Mouse (Mus musculus): Measurements from ENCODE around the gene Myh7b.
A peak's percentile ranks its signal among the peaks of the same experiment; 100 is the strongest.

Myh7b gene

GRCm38 (mm10) chr2:155633731-155634130 lies 22.7 kb downstream of the Myh7b start:
- DNase-seq (ENCODE audit: low read depth, low spot score): no peak

GRCm38 (mm10) chr2:155634562-155634961 lies 23.6 kb downstream of the Myh7b start:
- DNase-seq (ENCODE audit: low read depth, low spot score): no peak

GRCm38 (mm10) chr2:155635961-155636360 lies 24.9 kb downstream of the Myh7b start:
- no peak for DNase-seq (ENCODE audit: low read depth, low spot score)

DNA sequence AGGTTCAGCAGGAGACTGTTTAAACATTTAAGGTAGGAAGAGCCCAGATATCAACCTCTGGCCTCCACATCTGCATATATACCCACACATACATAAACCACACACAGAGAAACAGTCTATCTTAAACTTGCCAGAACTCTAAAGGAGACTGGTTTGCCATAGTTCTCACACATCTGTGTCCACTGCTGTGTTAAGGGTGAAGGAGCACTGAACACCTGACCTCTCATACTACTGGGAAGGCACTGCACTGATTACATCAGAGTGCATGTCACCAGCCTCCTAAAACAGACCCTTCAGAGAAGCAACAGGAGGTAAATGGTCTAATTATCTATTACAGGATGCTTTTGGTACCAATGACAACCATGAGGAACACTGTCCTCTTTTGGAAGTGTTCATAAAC lies 25.9 kb downstream of the Myh7b start:
- no peak for DNase-seq (ENCODE audit: low read depth, low spot score)

DNA sequence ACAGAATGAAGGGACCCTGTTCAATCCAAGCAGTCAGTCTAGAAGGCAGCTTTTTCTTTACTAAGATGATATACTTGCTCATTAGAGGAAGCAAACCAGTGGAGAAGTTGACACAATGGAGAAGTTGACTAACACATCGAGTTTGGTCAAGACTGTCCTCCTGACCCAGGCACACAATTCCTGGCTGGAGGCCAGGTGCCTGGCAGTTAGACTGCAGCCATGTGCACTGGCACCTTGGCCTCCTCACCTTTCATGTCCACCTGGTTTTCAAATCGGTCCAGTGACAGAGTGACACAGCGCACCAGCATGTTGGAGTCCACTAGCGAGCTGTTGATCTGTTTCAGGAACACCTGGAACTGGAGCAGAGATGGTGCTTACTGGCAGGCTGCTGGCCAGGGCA lies 26.4 kb downstream of the Myh7b start:
- DNase-seq (ENCODE audit: low read depth, low spot score): no peak

DNA sequence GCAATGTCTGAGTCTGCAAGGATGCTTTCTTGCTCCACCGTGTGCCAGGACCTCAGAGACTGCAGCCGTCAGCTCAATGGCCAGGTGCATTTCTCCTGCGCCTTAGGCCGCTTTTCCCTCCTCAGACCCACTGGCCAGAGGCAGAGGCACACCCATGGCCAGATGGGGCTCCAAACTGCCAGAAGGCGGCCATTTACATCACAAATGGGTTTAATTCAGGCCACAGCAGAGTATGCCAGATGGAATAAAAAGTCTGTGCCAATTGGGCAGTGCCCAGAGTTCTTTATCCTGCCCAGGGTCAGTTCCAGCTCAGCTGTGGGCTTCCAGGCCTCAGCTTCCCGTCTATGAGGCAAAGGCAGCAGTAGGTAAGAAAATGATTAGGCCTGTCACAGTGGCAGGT lies 29.6 kb downstream of the Myh7b start:
- no peak for DNase-seq (ENCODE audit: low read depth, low spot score)

DNA sequence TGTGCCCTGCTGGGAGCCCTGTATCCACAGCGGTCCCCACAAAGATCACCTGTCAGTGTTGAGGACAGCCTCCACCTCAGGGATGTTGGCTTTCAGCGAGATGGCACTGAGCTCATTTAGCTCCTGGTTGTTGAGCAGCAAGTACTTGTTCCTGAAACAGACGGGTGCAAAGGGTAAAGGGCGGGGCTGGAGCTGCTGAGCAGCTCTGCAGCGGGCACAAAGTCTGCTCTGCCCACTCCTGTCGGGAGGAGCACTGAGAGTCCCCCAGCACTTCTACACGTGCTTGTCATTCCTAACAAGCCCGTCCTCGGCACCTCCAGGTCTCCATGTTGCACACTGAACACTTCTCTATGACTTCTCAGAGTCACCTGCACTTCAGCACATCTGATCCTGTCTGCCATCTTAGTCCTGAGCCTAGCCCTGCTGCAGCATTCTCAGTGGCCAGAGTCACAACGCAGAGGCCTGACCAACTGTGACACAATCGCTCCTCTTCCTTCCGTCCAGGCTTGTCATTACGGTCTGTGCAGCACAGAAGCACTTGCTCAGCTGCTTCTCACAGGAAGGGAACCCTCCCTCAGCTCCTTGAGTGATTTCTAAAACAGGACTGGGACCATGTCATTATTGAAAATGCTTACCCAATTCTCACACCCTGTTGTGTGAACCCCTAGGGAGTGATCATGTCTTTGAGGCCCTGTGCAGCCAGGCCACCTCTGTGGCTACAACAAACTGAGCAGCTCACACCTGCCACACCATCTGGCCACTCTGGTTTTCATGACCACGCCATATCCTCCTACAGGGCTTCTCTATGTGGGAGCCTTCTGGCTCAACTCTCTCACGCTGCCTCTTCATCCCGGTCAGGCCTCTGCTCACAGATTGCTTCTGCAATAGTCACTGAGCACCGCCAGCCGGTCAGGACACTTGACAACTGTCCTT lies 30.8 kb downstream of the Myh7b start:
- DNase-seq (ENCODE audit: low read depth, low spot score): no peak

- DNase-seq (ENCODE audit: low read depth, low spot score): no peak
Observed at GRCm38 (mm10) chr2:155645746-155646145, 34.7 kb downstream of the Myh7b start.

DNA sequence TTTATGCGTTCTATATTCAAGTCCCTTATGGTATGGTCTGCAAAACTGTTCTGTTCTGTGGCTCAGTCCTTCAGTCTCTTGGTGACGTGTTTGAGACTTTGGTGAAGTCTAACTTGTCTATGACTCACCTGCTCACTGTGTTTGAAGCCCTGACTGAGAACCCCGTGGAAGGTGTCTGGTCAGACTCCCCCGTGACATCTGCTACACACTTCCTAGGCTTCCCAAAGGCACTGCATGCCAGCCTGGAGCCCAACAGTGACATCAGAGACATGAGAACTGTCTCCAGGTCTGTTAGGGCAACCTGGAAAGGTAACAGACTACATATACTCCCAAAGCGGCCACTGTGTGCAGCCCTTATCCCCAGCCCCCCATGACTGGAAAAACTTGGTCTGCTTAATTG lies 41.6 kb downstream of the Myh7b start:
- DNase-seq (ENCODE audit: low read depth, low spot score): no peak

- DNase-seq (ENCODE audit: low read depth, low spot score): no peak
Observed at GRCm38 (mm10) chr2:155655759-155656372, 44.9 kb downstream of the Myh7b start.

- DNase-seq (ENCODE audit: low read depth, low spot score): no peak
Observed at GRCm38 (mm10) chr2:155662390-155662789, 51.4 kb downstream of the Myh7b start.

- no peak for DNase-seq (ENCODE audit: low read depth, low spot score)
Observed at GRCm38 (mm10) chr2:155663097-155663496, 52.1 kb downstream of the Myh7b start.

- DNase-seq (ENCODE audit: low read depth, low spot score): peak; percentile 50
Observed at GRCm38 (mm10) chr2:155663910-155664460, 53.0 kb downstream of the Myh7b start.

DNA sequence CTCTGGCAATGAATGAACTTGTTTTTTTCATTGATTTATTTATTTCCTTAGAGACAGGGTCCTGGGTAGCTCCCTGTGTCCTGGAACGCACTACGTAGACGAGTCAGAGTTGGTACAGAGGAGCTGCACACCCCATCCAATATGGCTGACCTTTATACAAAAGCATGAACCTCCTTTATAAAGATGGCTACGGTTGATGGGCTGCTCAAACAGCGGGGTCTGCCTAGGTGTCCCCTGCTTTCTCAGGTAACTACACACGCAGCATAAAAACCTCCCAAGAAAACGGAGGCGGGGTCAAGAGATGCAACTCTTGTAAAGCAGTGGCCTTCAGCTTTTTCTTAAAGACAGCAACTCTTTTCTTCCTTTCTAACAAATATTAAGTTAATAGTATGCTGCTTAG lies 56.9 kb downstream of the Myh7b start:
- DNase-seq (ENCODE audit: low read depth, low spot score): no peak

- DNase-seq (ENCODE audit: low read depth, low spot score): peak; percentile 64
Observed at GRCm38 (mm10) chr2:155668461-155668860, 57.4 kb downstream of the Myh7b start.

- DNase-seq (ENCODE audit: low read depth, low spot score): no peak
Observed at GRCm38 (mm10) chr2:155671236-155671635, 60.2 kb downstream of the Myh7b start.

GRCm38 (mm10) chr2:155673546-155673945 lies 62.5 kb downstream of the Myh7b start:
- DNase-seq (ENCODE audit: low read depth, low spot score): peak; percentile 58

- no peak for DNase-seq (ENCODE audit: low read depth, low spot score)
Observed at GRCm38 (mm10) chr2:155675118-155675517, 64.1 kb downstream of the Myh7b start.

GRCm38 (mm10) chr2:155679586-155680110 lies 68.6 kb downstream of the Myh7b start:
- no peak for DNase-seq (ENCODE audit: low read depth, low spot score)

- no peak for DNase-seq (ENCODE audit: low read depth, low spot score)
Observed at GRCm38 (mm10) chr2:155680591-155680990, 69.6 kb downstream of the Myh7b start.

- no peak for DNase-seq (ENCODE audit: low read depth, low spot score)
Observed at GRCm38 (mm10) chr2:155681194-155681593, 70.2 kb downstream of the Myh7b start.

GRCm38 (mm10) chr2:155681874-155682273 lies 70.9 kb downstream of the Myh7b start:
- DNase-seq (ENCODE audit: low read depth, low spot score): no peak
